Mouse (Mus musculus) lung, postnatal 25 days (tissue): ENCODE results near the gene Lhx5.

ENCODE experiments used
- DNase-seq: peaks from one replicate; pipeline ENCODE4 v3.0.0; 2022; ENCODE audit warnings: low spot score

Gene Lhx5

DNA sequence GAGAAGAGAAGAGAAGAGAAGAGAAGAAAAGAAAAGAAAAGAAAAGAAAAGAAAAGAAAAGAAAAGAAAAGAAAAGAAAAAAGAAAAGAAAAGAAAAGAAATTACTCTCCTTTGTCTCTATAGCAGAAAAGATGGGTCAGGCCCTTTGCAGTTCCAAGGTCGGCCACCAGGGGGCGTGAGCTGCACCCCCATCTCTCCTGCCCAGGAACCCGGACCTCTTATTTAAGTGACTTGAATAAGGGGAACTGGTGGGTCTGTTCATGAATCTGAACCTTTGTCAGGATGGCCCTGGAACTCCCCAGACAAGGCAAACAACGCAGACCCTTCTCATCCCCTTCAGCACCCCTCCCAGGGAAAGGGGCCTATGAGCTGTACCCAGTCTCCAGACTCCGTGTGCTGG is 33.6 kb downstream of the Lhx5 start:
- DNase-seq: no peak

DNA sequence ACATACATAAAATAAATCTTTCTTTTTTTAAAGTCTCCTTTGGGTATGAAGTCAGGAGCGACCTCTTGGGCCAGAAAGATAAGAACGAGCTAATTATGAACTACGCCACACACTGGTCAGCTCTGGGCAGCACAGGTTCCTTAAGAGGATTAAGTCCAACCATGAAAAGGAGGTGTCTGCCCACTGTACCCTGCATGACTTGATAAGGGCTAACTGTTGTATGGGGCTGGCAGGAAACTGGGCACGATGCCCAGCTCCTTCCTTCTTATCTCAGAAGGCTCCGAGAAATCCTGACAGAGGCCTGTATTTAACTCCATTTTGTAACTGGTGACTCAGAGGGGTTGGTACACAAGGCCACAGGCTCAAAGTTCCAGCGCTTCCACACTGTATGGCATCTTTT is 34.4 kb downstream of the Lhx5 start:
- DNase-seq: peak; percentile 12

DNA sequence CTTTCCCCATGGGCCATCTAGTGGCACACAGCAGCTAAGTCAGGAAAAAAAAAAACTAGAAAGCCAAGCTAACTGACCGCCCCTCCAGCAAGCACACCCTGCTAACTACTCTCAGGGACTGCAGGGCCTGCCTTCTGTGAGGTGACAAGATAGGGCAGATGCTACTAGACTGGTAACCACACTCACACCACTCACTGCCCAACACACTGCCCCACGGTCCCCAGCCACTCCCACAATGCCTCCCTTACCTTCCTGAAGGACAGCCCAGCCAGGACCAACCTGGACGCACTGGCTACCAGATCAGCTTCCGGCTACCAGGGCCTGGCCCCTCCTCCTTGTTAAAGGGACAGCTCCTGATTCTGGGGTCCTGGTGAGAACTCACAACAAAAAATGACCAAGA is 35.5 kb downstream of the Lhx5 start:
- DNase-seq: no peak

DNA sequence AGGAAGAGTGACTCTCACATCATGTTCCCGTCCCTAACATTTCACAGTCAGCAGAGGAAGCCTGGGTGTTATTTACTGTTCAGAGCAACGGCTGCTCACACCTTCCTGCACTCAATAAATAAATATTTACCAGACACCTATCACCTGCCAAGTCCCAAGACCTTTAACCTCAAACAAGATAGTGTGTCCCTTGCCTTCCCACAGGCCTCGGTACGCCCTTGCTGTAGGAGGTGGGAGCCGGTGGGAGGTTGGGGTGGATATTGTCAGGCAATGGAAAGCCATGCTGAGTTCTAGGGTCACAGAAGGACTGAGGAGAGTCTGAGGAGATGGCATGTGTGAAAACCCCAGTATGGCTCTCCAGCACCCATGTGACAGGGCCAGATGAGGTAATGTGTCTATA is 36.8 kb downstream of the Lhx5 start:
- DNase-seq: no peak

DNA sequence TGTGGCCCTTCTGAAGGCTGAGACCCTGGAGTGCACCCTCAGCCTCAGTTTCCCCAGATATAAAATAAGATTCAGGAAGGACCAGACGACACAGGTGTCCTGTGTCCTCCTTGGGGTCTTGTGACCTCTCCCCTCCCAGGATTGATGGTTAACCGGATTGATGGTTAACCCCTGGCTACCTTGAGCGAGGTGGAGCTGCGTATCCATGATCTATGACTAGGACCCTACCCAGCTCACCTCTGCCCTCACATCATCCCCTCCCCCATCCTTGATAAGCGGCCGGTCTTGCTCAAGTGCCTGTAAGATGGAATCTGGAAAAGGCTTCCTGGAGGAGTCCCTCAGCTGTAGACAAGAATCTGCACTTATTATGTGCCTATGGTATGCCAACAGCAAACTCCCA is 37.3 kb downstream of the Lhx5 start:
- no peak for DNase-seq

DNA sequence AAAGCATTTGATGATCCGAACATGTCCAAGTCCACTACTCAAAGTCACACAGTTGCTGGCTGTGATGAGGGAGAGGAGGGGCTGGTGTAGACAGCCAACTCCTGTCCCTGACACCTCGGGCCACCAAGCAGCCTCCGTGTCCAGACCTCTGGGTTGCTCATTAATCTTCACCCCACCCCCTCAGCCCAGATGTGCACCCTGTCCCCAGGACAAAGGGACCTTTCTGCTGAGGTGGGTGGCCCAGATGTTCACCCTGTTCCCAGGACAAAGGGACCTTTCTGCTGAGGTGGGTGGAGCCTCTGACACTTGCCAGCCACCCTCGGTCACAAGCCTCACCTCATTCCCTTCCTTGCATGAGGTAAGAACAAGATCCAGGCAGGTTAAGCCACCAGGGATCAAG is 40.0 kb downstream of the Lhx5 start:
- DNase-seq: no peak

DNA sequence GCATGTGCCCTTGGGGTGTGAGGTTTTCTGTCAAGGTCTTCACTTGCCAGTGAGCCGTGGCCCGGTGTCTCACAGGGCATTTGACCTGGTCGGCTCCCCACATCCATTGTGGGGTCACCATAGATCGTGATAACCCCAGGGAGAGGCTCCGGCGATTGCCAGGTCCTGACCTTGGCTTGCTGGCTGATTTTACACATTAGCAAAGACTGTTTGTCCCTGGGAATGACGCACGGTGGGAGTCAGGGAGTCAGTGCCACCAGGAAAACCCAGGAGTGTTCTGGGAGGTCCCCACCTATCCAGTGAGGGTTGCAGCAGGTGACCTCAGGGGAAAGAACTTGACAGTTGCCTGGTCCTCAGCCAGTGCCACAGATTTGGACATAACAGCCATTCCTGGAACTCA is 41.3 kb downstream of the Lhx5 start, which contains the start of gene Sdsl:
Sdsl (minus strand) TSS at position 41 of the 400 bp plus-strand sequence.
- DNase-seq: no peak

DNA sequence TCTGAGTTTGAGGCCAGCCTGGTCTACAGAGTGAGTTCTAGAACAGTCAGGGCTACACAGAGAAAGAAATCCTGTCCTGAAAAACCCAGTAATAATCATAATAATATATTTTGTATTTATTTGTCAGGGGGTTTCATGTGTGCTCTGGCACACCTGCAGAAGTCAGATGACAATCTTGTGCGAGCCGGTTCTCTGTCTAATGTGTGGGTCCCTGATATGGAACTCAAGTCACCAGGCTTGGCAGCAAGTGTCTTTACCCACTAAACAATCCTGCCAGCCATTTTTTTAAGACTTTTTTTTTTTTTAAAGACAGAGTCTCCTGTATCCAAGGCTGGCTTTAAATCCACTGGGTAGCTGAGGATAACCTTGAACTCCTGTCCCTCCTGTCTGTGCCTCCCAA is 41.9 kb downstream of the Lhx5 start:
- DNase-seq: no peak

DNA sequence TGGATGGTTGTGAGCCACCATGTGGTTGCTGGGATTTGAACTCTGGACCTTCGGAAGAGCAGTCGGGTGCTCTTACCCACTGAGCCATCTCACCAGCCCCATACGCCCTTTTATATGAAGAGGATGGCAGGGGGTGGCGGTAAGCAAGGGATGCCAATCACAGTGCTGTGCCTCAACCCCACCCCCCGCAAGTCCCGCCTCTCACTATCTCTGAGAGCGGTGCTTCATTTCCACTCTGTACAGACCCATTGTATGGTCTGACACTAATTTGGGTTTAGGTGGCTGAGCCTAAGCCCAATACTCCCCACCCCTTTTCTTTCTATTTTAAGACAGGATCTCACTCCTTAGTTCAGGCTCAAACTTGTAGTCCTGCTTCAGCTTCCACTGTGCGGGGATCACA is 44.4 kb downstream of the Lhx5 start:
- DNase-seq: no peak

DNA sequence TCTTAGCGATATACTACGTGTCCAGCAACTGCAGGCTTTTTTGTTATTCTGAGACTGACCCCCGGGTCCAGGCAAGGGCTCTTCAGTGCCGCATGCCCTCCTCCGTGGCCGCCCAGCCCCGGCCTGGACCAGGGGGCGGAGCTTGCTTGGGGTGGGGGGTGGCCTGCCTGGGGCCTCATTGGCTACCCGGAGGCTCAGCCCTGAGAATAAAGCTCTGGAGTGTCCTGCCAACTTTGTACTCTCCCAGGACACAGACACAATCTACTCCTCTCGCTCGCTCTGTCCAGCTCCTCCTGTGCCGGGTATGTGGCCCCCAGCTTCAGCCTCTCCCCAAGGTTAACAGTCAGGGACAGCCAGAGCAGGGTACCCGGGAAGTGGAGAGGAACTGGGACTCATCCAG is 44.8 kb downstream of the Lhx5 start, which contains the start of gene Sds:
Sds (plus strand) TSS at position 231 of the 400 bp plus-strand sequence.
- DNase-seq: no peak

DNA sequence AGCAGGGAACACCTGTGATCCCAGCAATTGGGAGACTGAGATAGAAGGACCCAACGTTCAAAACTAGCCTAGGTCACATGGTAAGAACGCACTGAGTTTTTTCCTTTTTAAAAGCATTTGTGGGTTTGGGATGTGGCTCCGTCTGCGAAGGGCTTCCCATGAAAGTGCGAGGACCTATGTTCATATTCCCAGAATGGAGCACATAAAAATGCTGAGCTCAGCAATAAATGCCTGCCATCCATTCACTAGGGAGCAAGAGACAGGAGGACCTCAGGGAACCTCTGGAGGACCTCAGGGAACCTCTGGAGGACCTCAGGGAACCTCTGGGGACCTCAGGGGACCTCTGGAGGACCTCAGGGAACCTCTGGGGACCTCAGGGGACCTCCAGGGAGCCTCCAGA is 46.5 kb downstream of the Lhx5 start:
- DNase-seq: no peak

DNA sequence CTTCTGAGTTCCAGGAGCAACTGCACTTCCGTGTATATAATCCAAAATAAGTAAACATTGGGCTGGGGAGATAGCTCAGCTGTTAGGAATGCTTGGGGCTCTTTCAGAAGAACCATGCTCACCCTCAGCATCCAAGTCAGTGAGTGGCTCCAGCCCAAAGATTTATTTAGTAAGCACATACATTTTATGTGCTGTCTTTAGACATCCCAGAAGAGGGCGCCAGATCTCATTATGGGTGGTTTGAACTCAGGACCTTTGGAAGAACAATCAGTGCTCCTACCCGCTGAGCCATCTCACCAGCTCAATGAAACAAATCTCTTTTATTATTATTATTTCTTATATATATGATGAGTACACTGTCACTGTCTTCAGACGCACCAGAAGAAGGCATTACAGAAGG is 48.0 kb downstream of the Lhx5 start:
- no peak for DNase-seq

DNA sequence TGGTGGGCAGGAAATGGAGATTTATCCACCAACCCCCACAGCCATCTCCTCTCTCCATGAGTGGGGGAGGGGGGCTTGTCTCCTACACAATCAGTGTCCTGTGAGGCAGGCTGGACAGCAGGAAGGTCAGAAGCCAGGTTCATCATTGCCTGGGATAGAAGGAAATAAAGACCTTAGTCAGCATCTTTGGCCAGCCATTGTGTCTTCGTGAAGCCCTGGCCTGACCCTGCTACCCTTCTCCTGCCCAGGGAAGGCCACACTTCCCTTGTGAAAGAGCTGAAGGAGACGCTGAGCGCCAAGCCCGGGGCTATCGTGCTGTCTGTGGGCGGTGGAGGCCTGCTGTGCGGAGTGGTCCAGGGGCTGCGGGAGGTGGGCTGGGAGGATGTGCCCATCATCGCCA is 49.7 kb downstream of the Lhx5 start:
- DNase-seq: no peak

DNA sequence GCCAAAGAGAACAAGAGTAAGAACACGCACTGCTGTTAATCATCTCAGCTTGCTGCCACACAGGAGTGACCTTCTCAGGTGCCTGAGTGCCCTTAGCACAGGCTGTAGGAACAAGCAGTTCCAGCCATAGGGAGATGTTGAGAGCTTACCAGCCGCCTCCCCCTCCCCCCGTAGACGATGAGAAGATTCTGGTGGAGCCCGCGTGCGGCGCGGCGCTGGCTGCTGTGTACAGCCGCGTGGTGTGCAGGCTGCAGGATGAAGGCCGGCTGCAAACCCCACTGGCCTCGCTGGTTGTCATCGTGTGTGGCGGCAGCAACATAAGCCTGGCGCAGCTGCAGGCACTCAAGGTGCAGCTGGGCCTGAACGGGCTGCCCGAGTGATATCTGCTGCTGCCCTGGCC is 51.9 kb downstream of the Lhx5 start:
- DNase-seq: no peak

DNA sequence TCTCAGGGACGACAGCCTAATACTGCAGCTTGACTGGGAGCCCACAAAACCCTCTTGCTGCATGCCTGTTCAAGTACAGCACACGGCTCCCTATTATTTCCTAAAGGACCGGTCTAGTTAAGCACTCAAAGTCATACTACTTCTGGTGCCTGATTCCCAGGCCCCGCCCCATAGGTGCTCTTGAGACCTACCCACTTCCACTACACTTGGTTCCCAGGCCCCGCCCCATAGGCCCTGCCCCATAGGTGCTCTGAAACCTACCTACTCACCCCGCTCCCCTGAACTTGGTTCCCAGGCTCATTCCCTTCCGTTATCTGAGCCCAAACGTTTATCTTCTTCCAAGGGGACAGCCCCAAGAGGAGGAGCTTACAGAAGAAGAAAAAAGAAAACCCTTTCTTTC is 56.3 kb downstream of the Lhx5 start:
- no peak for DNase-seq

DNA sequence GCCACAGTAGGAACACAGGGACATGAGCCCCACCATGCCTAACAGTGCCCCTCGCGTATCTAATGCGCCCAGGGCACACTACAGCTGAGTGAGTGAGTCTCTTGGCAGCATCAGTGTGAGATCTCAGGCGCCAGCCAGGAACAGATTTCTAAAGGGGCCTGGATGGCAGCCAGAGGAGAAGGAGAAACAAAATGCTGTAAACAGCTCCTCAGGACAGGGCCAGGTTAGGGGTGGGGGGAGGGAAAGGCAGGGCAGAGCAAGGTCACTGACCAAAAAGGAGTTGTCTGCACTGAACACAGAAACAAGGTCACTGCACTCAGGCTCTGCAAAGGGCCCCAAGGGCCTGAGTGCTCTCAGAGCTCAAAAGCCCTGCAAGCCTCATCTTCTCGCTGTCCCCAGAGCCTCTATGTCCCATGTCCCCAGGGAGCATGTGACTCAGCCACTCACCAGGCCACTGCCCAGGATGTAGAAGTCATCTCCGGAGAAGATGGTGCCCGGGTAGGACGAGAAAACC is 59.2 kb downstream of the Lhx5 start:
- no peak for DNase-seq
